Mouse (Mus musculus): Measurements from ENCODE around the gene Pias1.

Pias1 gene

DNA sequence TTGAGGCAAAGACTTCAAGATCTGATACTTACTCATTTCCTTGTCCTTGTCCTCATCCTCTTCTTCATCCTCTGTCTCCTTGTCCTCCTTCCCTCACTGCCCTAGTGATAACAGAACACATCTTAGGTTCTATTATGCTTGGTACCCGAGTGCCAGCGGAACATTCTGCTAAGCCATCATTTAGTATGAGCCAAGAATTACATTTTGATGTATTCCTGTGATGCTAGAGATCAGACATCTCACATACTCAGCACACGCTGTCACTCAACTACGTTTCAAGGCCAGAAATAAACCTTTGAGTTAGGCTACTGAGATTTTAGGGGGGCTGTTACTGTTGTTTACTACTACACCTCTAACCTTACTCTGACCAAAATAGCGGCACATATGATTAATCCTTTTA lies at the start of gene Pias1:
Gene Pias1, minus strand, starts transcription at position 101 of the 400 bp plus-strand sequence.
- DNase-seq, result no peak

DNA sequence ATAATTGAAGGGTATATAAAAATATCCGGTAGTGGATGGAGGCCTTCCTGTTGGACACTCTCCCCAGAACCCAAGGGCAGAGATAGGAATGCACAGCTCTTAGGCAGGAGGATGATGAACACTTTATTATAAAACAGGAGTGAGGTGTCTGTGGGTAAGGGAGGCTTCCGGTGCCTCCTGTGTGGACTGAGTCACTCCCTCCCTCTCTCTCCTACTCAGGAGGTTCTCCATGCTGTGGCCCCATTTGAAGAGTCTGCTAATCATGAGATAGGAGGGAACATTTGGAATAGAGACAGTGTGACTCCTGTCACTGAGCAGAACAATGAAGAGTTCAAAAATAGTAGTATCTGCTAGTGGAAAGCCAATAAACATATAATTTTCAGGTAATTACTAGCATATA lies 47.7 kb upstream of the Pias1 start:
- peak; percentile 29 for DNase-seq

- peak; percentile 23 for DNase-seq
These were observed 43.5 kb upstream of the Pias1 start for GRCm38 (mm10) chr9:63031011-63031782.

- DNase-seq, result no peak
These were observed 34.8 kb upstream of the Pias1 start for GRCm38 (mm10) chr9:63022486-63022885.

- no peak for DNase-seq
These were observed 19.6 kb upstream of the Pias1 start for GRCm38 (mm10) chr9:63007371-63007770.

DNA sequence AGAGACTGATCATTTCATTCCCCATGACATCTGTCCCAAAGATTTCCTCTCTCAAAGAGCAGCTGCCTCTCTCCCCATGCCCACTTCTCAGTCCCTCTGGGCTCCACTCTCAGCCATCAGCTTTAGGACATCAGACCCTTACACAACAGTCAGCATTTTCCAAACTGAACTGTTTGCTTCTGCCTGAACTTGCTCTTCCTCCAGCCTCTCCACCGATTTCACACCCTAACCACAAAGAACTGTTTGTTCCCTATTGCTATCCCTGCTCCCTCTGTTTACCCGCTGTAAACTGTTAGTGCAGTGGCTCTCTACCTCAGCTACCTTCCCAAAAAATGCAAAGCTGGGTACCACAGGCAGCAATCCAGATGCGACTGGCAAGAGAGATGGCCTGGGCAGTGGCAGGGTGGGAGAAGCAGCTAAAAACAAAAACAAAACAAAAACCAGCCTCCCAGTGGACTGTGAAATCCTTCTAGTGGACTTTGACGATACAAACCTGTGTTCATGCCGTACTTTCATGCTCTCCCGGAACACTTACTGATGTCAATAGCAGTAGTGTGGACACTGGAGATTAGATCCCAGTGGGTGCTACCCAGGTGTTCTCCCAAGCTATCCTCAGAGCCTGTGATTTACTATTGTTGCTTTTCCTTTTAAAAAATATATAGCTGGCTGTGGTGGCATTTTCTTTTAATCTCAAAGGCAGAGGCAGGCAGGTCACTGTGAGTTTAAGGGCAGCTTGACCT lies 18.5 kb upstream of the Pias1 start:
- no peak for DNase-seq

DNA sequence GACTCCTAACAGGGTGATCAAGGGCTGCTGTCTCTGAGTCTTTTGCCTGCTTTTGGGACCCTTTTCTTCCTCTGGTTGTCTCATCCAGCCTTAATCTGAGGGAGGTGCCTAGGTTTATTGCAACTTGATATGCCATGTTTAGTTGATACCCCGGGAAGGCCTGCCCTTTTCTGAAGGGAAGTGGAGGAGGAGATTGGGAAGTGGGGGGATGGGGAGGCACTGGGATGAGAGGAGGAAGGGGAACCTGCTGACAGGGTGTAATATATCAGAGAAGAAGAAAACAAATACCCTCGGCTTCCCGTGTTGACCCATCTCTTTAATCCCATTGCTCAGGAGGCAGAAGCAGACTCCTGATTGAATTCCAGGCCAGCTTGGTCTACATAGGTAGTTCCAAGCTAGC lies 10.8 kb upstream of the Pias1 start:
- DNase-seq, result no peak

- DNase-seq, result no peak
These were observed 9.9 kb upstream of the Pias1 start for GRCm38 (mm10) chr9:62997626-62998025.

DNA sequence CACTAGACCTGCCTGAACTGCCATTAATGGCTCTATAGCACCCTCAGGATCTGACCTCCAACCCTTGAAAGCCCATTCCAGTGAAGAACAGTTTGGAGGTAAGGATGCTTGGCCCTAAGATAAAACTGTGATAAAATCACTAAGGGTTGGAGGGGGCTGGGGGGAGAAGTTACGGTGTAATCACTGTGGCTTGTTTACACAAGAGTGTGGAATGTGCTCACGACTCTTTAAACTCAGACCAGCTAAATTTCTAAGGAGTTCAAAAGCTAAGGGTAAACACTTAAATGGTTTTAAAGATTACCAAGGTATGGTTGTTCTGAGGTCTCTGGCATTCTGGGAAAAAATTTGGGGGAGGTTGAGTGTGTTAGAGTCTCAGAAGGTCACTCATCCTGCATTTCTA lies 7.5 kb upstream of the Pias1 start:
- no peak for DNase-seq

DNA sequence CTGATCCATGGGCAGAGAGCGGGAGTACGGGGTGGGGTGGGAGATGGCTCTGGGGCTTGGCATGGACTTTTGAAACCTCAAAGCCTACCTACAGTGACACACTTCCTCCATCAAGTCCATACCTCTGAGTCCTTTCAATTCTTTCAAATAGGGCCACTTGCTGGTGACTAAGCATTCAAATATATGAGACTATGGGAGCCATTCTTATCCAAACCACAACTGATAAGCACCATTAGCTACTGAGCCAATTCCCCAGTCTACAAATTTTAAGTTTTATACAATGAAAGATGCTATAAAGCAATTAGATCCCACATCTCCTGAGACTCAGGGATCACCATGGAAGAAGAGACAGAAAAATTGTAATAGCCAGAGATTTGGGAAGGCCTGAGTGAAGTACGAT lies 2.4 kb upstream of the Pias1 start:
- no peak for DNase-seq

- peak; percentile 97 for DNase-seq
These were observed 6.9 kb downstream of the Pias1 start for GRCm38 (mm10) chr9:62980777-62981202.

GRCm38 (mm10) chr9:62980162-62980776 lies 7.5 kb downstream of the Pias1 start:
- peak; percentile 19 for DNase-seq

- DNase-seq, result no peak
These were observed 8.1 kb downstream of the Pias1 start for GRCm38 (mm10) chr9:62979461-62980161.

GRCm38 (mm10) chr9:62977152-62977551 lies 10.6 kb downstream of the Pias1 start:
- DNase-seq, result no peak

- no peak for DNase-seq
These were observed 11.9 kb downstream of the Pias1 start for GRCm38 (mm10) chr9:62975830-62976229.

DNA sequence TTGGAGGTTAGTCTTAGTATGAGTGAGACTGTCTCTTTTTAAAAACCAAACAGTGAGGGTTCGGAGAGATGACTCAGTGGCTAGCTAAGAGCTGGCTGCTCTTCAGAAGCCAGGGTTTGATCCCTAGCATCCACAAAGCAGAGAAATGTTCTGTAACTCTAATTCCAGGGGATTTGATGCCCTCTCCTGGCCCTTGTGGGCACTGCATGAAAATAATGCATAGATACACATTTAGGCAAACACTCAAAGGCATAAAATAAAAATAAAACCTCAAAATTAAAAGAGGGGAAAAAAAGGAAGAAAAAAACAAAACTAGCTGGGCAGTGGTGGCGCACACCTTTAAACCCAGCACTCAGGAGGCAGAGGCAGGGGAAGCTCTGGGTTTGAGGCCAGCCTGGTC lies 13.3 kb downstream of the Pias1 start:
- no peak for DNase-seq

- DNase-seq, result no peak
These were observed 15.5 kb downstream of the Pias1 start for GRCm38 (mm10) chr9:62972073-62972745.

GRCm38 (mm10) chr9:62970345-62970744 lies 17.4 kb downstream of the Pias1 start:
- no peak for DNase-seq

- DNase-seq, result no peak
These were observed 21.7 kb downstream of the Pias1 start for GRCm38 (mm10) chr9:62966018-62966417.

DNA sequence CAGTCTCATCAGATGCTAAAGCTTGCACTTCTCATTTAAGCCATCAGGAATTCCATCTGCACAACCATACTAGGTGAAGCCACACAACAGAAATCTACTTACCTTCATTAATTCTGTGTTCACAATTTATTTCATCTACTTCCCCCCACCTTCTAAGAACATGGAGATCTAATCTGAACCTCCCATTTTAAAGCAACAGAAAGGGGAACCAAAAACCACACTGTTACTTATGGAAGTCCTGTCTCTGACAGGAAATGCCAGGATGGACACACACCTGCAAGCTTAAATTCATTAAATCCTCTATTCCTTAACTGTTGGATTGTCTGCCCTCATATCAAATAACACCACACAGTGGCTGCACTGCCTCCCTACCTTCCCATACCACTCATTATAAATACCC lies 35.0 kb downstream of the Pias1 start:
- DNase-seq, result no peak

DNA sequence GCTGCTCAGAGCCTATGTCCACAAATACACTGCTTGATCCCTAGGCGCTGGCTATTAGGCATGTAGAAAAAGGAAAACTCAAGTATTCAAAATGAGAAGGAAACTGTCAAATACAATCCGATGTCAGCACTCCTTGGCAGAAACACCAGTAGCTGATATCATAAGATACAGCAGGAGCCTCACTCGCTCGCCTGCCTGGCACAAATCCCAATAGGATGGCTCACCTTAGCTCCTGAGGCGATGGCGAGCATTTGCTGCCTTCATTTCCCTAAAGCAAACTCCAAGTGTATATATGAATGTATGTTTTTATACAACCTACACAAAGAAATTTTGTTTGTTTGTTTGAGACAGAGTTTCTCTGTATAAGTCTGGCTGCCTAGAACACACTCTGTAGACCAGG lies 42.4 kb downstream of the Pias1 start:
- DNase-seq, result no peak

- no peak for DNase-seq
These were observed 43.7 kb downstream of the Pias1 start for GRCm38 (mm10) chr9:62944063-62944462.

GRCm38 (mm10) chr9:62940966-62941365 lies 46.8 kb downstream of the Pias1 start:
- DNase-seq, result no peak
